Mouse (Mus musculus) spleen, postnatal 14 days (tissue): ENCODE results near the gene Ewsr1.
A peak's percentile ranks its signal among the peaks of the same experiment; 100 is the strongest.

Source experiments
- DNase-seq, 2 experiments: peaks; one replicate each; pipeline ENCODE4 v3.0.0; 2021 to 2022; ENCODE audit warnings: low spot score in 2 of 2

Gene Ewsr1

DNA sequence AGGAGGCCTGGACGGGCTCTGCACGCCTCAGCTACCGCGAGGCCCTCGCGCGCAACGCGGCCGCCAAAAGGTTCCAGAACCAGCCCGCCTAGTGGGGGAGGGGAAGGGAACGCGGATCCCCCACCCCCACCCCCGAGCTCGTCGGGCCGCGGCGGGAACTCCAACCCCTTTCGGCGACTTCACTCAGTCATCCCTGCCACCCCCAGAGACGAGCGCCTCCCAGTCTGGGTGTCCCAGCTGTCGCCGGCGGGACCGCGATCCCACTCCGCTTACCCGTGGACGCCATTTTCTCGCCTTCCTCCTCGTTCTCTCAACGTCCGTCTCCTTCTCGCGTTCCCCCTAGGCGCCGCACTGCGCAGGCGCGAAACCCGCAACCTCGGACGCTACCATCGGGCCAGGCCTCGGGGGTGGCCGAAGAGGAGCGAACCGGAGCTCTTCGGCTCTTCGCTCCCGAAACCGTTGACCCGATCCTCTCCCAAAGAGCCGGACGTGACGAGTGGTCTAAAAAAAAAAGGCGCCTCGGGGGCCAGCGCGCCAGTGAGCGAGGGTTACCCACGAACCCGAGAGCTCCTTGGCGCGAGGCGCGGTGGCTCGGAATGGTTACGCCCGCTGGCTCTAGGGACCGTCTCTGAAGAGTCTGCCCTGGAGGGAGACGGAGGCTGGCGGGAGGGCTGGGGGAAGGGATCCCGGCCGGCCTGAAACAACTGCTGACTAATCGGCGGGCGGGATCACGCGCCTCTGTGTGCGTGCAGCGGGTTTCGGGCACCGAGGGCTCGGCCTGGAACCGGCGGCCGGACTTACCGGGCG, at the start of gene Ewsr1, which contains the start of gene Rhbdd3:
Gene Ewsr1, minus strand, starts transcription at position 531 of the 807 bp plus-strand sequence.
Gene Rhbdd3, plus strand, starts transcription at position 191 of the 807 bp plus-strand sequence.
- peak; percentile 99 for DNase-seq

DNA sequence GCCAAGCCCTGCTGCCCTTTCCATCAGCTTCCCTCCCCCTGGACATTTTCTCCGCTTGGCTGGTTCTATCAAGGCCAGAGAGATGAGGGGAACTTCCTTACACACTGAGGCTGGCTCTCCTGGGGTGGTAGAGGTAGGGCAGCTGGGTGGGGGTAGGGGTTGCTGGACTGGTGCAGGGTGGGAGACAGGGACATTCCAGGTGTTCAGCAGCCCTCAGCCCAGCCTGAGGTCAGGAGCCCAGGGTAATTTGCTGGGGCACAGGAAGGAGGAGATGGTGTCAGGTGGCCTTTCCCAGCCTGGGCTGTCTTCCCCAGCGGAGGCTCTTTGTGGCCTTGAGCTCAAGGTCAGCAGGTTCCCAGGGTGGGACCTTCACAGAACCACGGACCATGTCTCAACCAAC, 46.5 kb upstream of the Ewsr1 start:
- DNase-seq, result no peak

DNA sequence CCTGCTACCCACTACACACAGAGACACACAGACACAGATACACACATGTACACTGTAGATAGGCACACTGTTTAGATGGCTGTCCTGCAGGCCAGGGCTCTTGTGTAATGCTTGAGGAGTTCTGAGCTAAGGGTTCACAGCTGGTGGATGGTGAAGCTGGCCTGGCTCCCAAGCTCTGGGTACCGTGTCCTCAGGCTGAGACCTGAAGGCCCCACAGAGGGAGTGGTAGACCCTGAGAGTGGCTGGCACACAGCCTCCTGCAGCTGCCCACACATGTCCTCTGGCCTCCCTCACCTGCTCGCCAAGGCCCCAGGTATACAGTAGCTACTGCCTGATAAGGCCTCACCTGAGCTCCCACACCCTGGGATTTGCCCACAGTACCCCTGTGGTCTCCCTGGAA, 42.9 kb upstream of the Ewsr1 start:
- DNase-seq, result no peak

- no peak for DNase-seq
Measured at GRCm38 (mm10) chr11:5141252-5141651, 42.2 kb upstream of the Ewsr1 start.

- peak in 1 of 2 experiments; percentile 16 for DNase-seq
Measured at GRCm38 (mm10) chr11:5140619-5141018, 41.6 kb upstream of the Ewsr1 start.

DNA sequence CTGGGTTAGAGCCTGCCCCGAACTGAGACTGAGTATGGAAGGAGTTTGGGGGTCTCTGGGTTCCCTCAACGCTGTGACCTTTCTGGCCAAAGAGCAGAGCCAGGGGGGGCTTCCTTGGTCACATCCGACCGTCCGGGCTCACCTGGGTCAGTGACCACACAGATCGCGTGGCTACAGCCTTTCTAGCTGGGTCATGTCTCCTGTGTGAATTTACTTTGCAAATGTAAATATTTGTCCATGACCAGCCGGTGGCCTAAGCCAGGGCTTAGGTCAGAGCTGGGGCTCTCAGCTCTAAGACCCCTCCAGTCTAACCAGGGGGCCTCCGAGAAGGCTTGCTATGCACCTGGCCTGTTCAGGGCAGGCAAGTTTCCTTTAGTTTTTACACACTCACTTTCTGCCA, 40.3 kb upstream of the Ewsr1 start:
- no peak for DNase-seq

- no peak for DNase-seq
Measured at GRCm38 (mm10) chr11:5138642-5139041, 39.6 kb upstream of the Ewsr1 start.

- DNase-seq, result no peak
Measured at GRCm38 (mm10) chr11:5135914-5136313, 36.8 kb upstream of the Ewsr1 start.

DNA sequence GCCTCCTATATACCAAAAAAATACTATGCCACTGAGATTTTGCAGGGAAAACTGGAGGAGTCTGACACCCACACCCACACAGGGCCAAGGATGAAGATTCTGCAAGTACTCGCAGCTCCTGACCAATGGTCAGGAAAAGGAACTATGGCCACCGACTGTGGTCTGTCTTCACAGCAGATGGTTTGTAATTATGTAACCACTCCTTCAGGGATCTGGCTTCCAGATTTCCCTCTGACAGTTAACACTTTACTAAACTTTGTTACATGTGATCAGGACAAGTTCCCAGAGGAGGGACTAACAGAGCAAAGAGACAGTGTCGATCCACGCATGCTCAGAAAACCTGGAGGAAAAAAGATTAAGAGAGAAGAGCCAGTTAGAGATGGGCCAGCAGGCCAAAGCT, 33.7 kb upstream of the Ewsr1 start:
- DNase-seq, result no peak

- no peak for DNase-seq
Measured at GRCm38 (mm10) chr11:5130111-5130665, 31.1 kb upstream of the Ewsr1 start.

DNA sequence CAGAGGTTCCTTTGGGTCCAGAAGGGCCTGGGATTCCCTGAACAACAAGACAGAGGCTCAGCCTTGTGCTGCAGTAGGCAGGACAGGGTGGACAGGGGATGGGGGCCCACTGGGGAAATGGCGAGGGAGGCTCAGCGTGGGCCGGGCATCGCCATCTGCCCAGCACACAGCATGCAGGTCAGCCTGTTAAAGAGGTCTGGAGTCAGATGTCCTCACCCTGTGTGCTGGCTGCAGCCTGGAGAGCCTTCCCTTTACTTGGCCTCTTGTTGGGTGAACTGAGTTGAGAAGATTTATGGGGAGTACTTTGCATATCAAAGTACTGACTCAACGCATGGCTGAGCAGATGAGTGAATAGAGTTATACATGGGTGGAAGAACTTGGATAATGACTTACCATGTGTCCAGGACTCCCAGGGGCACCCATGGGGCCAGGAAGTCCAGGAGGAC, 30.0 kb upstream of the Ewsr1 start:
- no peak for DNase-seq

DNA sequence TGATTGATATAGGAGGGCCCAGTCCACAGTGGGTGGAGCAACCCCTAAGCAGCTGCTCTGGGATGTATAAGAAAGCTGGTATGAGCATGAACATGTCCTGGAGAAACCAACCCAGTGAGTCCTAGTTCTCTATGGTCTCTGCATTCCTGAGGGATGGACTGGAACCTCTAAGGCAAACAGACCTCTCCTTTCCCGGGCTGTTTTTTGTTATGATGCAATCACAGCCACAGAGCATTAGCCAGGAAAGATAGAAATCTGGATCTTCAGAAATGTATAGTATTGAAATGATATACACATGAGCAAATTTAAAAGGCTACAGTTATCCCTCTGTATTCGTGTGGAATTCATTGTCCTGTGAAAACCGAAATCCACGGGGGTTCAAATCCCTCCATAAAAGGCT, 26.6 kb upstream of the Ewsr1 start:
- DNase-seq, result no peak

- peak; percentile 76 to 88 for DNase-seq
Measured at GRCm38 (mm10) chr11:5114931-5115581, 16.0 kb upstream of the Ewsr1 start.

DNA sequence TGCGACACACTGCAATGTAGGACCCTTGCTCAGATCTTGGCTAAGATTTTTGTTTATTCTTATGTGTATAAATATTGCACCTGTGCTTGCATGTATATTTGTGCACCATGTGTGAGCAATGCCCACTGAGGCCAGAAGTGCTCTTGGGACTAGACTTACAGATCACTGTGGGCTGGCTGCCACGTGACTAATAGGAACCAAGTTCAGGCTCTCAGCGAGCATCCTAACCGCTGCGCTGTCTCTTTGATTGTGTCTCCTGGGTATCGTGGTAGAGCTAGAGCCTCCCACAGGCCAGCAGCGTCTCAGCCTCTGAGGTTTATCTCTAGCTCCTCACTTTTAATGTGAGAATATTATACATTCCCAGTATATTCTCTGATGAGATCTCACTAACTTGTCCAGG, 14.6 kb upstream of the Ewsr1 start:
- DNase-seq, result no peak

DNA sequence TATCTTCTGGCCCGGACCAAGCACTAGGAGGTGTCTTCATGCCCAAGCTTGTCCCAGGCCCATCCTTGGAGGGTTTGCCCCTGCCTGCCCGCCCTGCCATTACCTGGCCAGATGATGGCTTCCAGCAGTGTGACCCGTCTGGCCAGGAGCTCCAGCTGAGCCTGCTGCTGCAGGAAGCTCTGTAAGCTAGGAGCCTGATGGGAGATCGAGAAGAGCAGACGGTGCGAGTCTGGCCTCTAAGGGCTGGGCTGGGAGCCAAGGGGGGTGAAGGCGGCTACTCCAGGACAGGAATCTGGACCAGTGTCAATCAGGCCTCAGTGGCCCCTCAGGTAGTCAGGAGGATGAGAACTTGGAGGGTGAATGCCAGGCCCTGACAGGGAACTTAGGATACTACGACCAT, 10.4 kb upstream of the Ewsr1 start:
- no peak for DNase-seq

GRCm38 (mm10) chr11:5103986-5104509, 5.0 kb upstream of the Ewsr1 start:
- no peak for DNase-seq

- no peak for DNase-seq
Measured at GRCm38 (mm10) chr11:5102384-5102783, 3.3 kb upstream of the Ewsr1 start.

DNA sequence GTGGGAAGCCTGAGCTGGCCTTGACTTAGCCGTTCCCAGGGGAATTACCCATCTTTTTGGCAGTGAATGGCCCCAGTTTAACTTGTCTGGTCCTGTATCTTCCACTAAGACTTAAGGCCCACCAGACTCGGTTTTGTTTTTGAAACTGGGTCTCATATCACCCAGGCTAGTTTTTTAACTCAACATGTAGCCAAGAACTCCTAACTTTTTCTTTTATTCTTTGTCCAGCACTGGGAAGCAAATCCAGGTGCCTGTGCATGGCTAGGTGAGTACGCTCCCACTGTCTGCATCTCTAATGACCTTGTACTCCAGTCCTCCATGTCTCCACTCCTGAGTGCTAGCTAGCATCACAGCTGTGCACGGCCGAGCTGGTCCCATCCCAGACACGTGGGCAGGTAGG, 2.6 kb upstream of the Ewsr1 start:
- DNase-seq, result no peak

GRCm38 (mm10) chr11:5100801-5101200, 1.7 kb upstream of the Ewsr1 start:
- DNase-seq, result no peak

DNA sequence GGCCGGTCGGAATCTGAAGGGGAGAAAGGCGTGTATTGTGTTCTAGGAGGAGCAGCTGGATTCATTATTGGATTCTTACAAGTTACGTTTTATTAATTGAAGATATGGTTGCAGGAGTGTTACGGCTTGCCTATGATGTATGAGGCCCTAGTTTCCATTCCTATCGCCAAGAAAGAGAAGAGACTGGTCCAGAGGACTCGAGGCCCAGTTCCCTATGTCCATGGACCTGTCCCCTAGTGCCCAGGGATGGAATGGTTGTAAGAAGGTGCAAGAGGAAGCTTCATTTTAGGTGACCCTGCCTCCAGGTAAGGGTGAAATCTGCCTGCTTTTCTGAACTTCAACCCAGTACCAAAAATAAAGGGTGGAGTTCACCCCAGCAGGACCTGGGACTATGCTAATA, 1.2 kb upstream of the Ewsr1 start:
- no peak for DNase-seq

DNA sequence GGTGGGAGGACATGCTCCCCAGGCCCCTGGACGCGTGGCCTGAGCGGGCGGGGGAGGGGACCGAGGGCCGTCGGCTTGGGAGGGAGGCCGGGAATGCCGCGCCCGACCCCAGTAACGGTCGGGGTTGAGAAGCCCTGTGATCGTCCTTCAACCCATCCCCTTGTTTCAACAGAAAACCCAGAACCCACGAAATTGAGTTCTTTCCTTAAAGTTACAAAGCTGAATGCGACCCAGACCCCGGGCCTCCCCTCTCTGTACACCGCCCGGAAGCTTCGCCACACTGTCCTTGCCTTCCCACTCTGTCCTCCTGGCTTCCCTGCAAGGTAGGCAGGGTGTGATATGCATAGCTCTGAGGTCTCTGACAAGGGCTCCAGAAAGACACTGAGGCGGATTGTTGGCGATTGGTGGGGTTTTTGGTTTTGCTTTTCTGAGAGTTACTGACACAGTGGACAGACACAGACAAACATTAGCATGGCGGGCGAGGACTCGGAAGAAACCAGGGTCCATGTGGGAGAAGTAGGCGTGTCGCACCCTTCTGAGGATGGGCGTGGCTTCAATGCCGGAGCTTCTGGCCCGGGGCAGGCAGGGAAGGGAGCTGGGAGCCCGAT, 614 bp upstream of the Ewsr1 start:
- peak; percentile 60 to 71 for DNase-seq
